Mouse (Mus musculus): ENCODE data around the gene Zfp148.

GRCm38 (mm10) chr16:33553689-33554342 lies 173.2 kb downstream of the Zfp148 start:
- TF ChIP-seq CTCF (IDR thresholded peaks at IDR 0.05; ENCODE audit: control insufficient read depth, insufficient read depth, insufficient replicate concordance, low read depth, low read length), result no peak
- no peak for TF ChIP-seq POLR2A (IDR thresholded peaks at IDR 0.05; ENCODE audit: control insufficient read depth, low read depth, low read length)

Measured in testis, adult 2 months (tissue).